Mouse (Mus musculus): ENCODE measurements around the gene Sphk1. TPM values are rescaled to one million over a fixed set of nuclear protein-coding genes. Genes with fewer than 3 reads are reported as not detected.
A peak's percentile ranks its signal among the peaks of the same experiment; 100 is the strongest.

Sphk1 gene
- polyA plus RNA-seq, 1 experiment from 2014 or later, result 3.6 TPM

GRCm38 (mm10) chr11:116575396-116575795 lies 44.7 kb downstream of the Sphk1 start:
- Histone ChIP-seq H3K36me3 (ENCODE audit: control insufficient read depth, insufficient read depth) (no peaks in the 10 kb centered on the region), H3K9me3 (replicated peaks; ENCODE audit: control insufficient read depth, low read length) (no peaks in the 10 kb centered on the region), H3K4me2 (ENCODE audit: low read depth, low read length) (no peak overlapping the region), H3K27me3 (ENCODE audit: control insufficient read depth, insufficient read depth, low read length) (no peaks in the 10 kb centered on the region), H3K27ac (ENCODE audit: low read length) (no peak overlapping the region), H3K4me1 (ENCODE audit: control insufficient read depth, insufficient read depth, low read length) (peaks cover 53% of the 10 kb centered on the region), H3K4me3 (ENCODE audit: low read length) (no peak overlapping the region), H3K9ac (ENCODE audit: low read length) (no peak overlapping the region)
- no peak for ATAC-seq (replicated peaks; ENCODE audit: extremely low read depth, insufficient read depth, low FRiP score)
- 63% methylated on average over 2 of the region's 2 CpGs for WGBS

DNA sequence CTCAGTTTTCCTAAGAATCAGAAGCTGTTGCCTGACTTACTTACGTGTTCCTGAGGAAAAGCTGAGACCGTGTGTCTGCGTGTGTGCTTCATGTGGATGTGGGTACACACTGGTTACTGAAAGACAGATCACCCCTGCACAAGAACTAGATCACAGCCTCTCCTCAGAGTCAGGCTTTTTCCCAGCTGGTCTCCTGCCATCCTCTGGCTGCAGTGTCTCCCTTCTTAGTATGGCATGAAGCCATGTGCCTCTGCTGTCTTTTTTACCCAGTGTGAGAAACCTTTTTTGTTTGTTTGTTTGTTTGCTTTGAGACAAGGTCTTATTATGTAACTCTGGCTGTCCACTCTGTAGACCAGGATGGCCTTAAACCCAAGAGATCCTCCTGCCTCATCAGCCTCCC lies 48.6 kb downstream of the Sphk1 start:
- Histone ChIP-seq H3K4me3 (ENCODE audit: low read length) (no peak overlapping the region), H3K36me3 (ENCODE audit: control insufficient read depth, insufficient read depth) (no peaks in the 10 kb centered on the region), H3K9ac (ENCODE audit: low read length) (no peak overlapping the region), H3K4me2 (ENCODE audit: low read depth, low read length) (no peak overlapping the region), H3K27me3 (ENCODE audit: control insufficient read depth, insufficient read depth, low read length) (no peaks in the 10 kb centered on the region), H3K9me3 (replicated peaks; ENCODE audit: control insufficient read depth, low read length) (no peaks in the 10 kb centered on the region), H3K4me1 (ENCODE audit: control insufficient read depth, insufficient read depth, low read length) (peaks cover 33% of the 10 kb centered on the region), H3K27ac (ENCODE audit: low read length) (no peak overlapping the region)
- ATAC-seq (replicated peaks; ENCODE audit: extremely low read depth, insufficient read depth, low FRiP score), result no peak
- WGBS, result 95% methylated on average over 3 of the region's 3 CpGs

GRCm38 (mm10) chr11:116580031-116580652 lies 49.4 kb downstream of the Sphk1 start:
- H3K27ac ChIP-seq (ENCODE audit: low read length), result no peak overlapping the region
- peak overlapping the region; percentile 75 for H3K4me2 ChIP-seq (ENCODE audit: low read depth, low read length)
- no peak for ATAC-seq (replicated peaks; ENCODE audit: extremely low read depth, insufficient read depth, low FRiP score)
- peak overlapping the region; percentile 91 for H3K9ac ChIP-seq (ENCODE audit: low read length)
- no peaks in the 10 kb centered on the region for H3K9me3 ChIP-seq (replicated peaks; ENCODE audit: control insufficient read depth, low read length)
- H3K36me3 ChIP-seq (ENCODE audit: control insufficient read depth, insufficient read depth), result no peaks in the 10 kb centered on the region
- H3K4me3 ChIP-seq (ENCODE audit: low read length), result peak overlapping the region; percentile 75
- 24% methylated on average over 10 of the region's 10 CpGs for WGBS
- H3K27me3 ChIP-seq (ENCODE audit: control insufficient read depth, insufficient read depth, low read length), result no peaks in the 10 kb centered on the region
- H3K4me1 ChIP-seq (ENCODE audit: control insufficient read depth, insufficient read depth, low read length), result peaks cover 26% of the 10 kb centered on the region

DNA sequence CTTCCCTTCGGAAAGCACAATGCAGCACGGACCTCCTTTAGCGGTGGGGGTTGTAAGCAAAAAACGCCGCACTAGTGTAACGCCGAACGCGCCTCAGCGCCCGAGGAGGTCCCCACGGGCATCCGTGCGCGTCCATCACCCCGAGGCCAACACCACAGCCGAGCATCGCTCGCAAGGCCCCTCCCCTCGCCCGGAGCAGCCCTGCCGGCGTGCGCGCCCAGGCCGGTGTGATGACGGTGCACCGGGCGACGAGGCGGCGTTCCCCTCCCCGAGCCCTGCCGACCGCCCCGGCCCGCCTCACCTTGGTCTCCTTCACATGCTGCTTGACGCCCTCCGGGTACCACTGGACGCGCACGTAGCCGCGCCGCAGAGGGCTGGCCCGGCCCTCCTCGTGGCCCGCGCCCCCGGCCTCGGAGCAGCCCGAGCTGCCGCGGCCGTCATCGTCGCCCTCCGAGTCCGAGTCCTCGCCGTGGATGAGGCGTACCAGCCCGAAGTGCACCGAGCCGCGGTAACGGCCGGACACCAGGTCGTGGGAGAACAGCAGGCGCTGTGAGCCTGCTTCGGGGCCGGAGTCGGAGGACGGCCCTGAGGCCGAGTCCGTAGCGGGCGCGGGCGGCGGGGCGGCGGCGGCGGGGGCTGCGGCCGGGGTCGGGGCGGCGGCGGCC lies 50.1 kb downstream of the Sphk1 start:
- H3K9me3 ChIP-seq (replicated peaks; ENCODE audit: control insufficient read depth, low read length), result no peaks in the 10 kb centered on the region
- peak; percentile 64 for ATAC-seq (replicated peaks; ENCODE audit: extremely low read depth, insufficient read depth, low FRiP score)
- under 1% methylated on average over 71 of the region's 91 CpGs for WGBS

GRCm38 (mm10) chr11:116581376-116581814 lies 50.7 kb downstream of the Sphk1 start, which contains the start of gene Ube2o:
Ube2o (minus strand) TSS chr11:116581447.
- Histone ChIP-seq H3K4me3 (ENCODE audit: low read length) (peak within 1 kb of the TSS; percentile 75), H3K27ac (ENCODE audit: low read length) (peak within 1 kb of the TSS; percentile 43), H3K4me1 (ENCODE audit: control insufficient read depth, insufficient read depth, low read length) (peaks cover 14% of the 10 kb centered on the region; the same call in 1 of the 2 replicates), H3K27me3 (ENCODE audit: control insufficient read depth, insufficient read depth, low read length) (no peaks in the 10 kb centered on the region), H3K4me2 (ENCODE audit: low read depth, low read length) (peak within 1 kb of the TSS; percentile 75), H3K36me3 (ENCODE audit: control insufficient read depth, insufficient read depth) (no peaks in the 10 kb centered on the region), H3K9ac (ENCODE audit: low read length) (peak within 1 kb of the TSS; percentile 91), H3K9me3 (replicated peaks; ENCODE audit: control insufficient read depth, low read length) (no peaks in the 10 kb centered on the region)
- ATAC-seq (replicated peaks; ENCODE audit: extremely low read depth, insufficient read depth, low FRiP score), result peak; percentile 90
- 2% methylated on average over 51 of the region's 51 CpGs for WGBS

More for the DNA sequence above, 50.1 kb downstream of the Sphk1 start:
- Histone ChIP-seq H3K27ac (ENCODE audit: low read length) (peak overlapping the region; percentile 43), H3K36me3 (ENCODE audit: control insufficient read depth, insufficient read depth) (no peaks in the 10 kb centered on the region), H3K27me3 (ENCODE audit: control insufficient read depth, insufficient read depth, low read length) (no peaks in the 10 kb centered on the region), H3K4me2 (ENCODE audit: low read depth, low read length) (peak overlapping the region; percentile 75), H3K9ac (ENCODE audit: low read length) (peak overlapping the region; percentile 91), H3K4me3 (ENCODE audit: low read length) (peak overlapping the region; percentile 75), H3K4me1 (ENCODE audit: control insufficient read depth, insufficient read depth, low read length) (peaks cover 19% of the 10 kb centered on the region)

DNA sequence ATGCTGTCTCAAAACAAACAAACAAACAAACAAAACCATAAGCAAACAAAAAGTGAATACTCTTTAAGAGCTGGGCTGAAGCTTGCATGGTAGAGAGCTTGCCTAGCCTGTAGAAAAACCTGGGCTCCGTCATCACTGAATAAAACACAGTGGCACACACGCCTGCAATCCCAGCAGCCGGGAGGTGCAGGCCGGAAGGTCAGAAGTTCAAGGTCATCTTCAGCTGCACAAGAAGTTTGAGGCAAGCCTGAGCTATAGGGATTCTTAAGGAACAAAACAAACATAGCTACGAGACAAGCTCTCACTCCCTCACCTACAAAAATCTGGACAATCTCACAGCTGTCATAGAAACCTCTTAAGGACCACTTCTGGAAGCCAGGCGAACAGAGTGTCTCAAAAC lies 55.0 kb downstream of the Sphk1 start:
- H3K4me2 ChIP-seq (ENCODE audit: low read depth, low read length), result no peak overlapping the region
- no peak overlapping the region for H3K27ac ChIP-seq (ENCODE audit: low read length)
- H3K4me1 ChIP-seq (ENCODE audit: control insufficient read depth, insufficient read depth, low read length), result peaks cover 4% of the 10 kb centered on the region; the same call in 1 of the 2 replicates
- WGBS, result 53% methylated on average over 6 of the region's 6 CpGs
- H3K27me3 ChIP-seq (ENCODE audit: control insufficient read depth, insufficient read depth, low read length), result 0 out of 2 replicates have a peak, but pooled peaks cover 3% of the 10 kb centered on the region
- no peaks in the 10 kb centered on the region for H3K36me3 ChIP-seq (ENCODE audit: control insufficient read depth, insufficient read depth)
- no peak overlapping the region for H3K9ac ChIP-seq (ENCODE audit: low read length)
- H3K9me3 ChIP-seq (replicated peaks; ENCODE audit: control insufficient read depth, low read length), result no peaks in the 10 kb centered on the region
- ATAC-seq (replicated peaks; ENCODE audit: extremely low read depth, insufficient read depth, low FRiP score), result no peak
- no peak overlapping the region for H3K4me3 ChIP-seq (ENCODE audit: low read length)

Other genes with a start within 250 kb of the Sphk1 start
- gene Galr2, start 250.0 kb upstream of the Sphk1 start, polyA plus RNA-seq (2015; fragmentation: Nextera tagmentation; extraction: Ambion mirVana), result 0.11 and 0.20 TPM in 2 replicates
- 50.2 and 54.6 TPM in 2 replicates for gene Exoc7, start 223.7 kb upstream of the Sphk1 start, polyA plus RNA-seq (2015; fragmentation: Nextera tagmentation; extraction: Ambion mirVana)
- 2.0 and 4.3 TPM in 2 replicates for gene Foxj1, start 195.5 kb upstream of the Sphk1 start, polyA plus RNA-seq (2015; fragmentation: Nextera tagmentation; extraction: Ambion mirVana)
- gene Rnf157, start 117.9 kb upstream of the Sphk1 start, polyA plus RNA-seq (2015; fragmentation: Nextera tagmentation; extraction: Ambion mirVana), result 7.8 and 11.6 TPM in 2 replicates
- 29.2 and 35.4 TPM in 2 replicates for gene Ubald2, start 96.8 kb upstream of the Sphk1 start, polyA plus RNA-seq (2015; fragmentation: Nextera tagmentation; extraction: Ambion mirVana)
- gene Qrich2, start 64.7 kb upstream of the Sphk1 start, polyA plus RNA-seq (2015; fragmentation: Nextera tagmentation; extraction: Ambion mirVana), result 0.07 TPM in 1 of 2 replicates, not detected in the other
- 98.6 and 99.1 TPM in 2 replicates for gene Prpsap1, start 36.7 kb upstream of the Sphk1 start, polyA plus RNA-seq (2015; fragmentation: Nextera tagmentation; extraction: Ambion mirVana)
- 5.5 and 6.9 TPM in 2 replicates for gene Ube2o, start 50.5 kb downstream of the Sphk1 start, polyA plus RNA-seq (2015; fragmentation: Nextera tagmentation; extraction: Ambion mirVana)
- not detected in 2 replicates for gene Aanat, start 55.5 kb downstream of the Sphk1 start, polyA plus RNA-seq (2015; fragmentation: Nextera tagmentation; extraction: Ambion mirVana)
- gene Rhbdf2, start 96.1 kb downstream of the Sphk1 start, polyA plus RNA-seq (2015; fragmentation: Nextera tagmentation; extraction: Ambion mirVana), result 9.9 and 10.3 TPM in 2 replicates
- 1.7 and 2.5 TPM in 2 replicates for gene Prcd, start 122.6 kb downstream of the Sphk1 start, polyA plus RNA-seq (2015; fragmentation: Nextera tagmentation; extraction: Ambion mirVana)
- gene Cygb, start 123.4 kb downstream of the Sphk1 start, polyA plus RNA-seq (2015; fragmentation: Nextera tagmentation; extraction: Ambion mirVana), result 11.6 and 12.3 TPM in 2 replicates
- not detected in 2 replicates for gene St6galnac1, start 244.6 kb downstream of the Sphk1 start, polyA plus RNA-seq (2015; fragmentation: Nextera tagmentation; extraction: Ambion mirVana)